Mouse (Mus musculus) cerebellum, adult (tissue): ENCODE measurements around the gene Utp4.
A peak's percentile ranks its signal among the peaks of the same experiment; 100 is the strongest.
"Not testable (repeated sequence)": the region's sequence is repeated elsewhere in the genome, so short reads cannot be mapped to it uniquely, and the experiment has no call there.

Source experiments
- ATAC-seq: cut with Nextera tagmentation; 2 replicates; pipeline ENCODE4 v1.9.2; 2017; ENCODE audit warnings: mild to moderate bottlenecking, moderate library complexity, mixed read lengths; ENCODE audit not compliant: insufficient number of reproducible peaks, low FRiP score, low TSS enrichment

Utp4 gene

GRCm38 (mm10) chr8:106893481-106894156 is at the start of gene Utp4:
TSS of gene Utp4 (plus strand) at chr8:106893636.
- ATAC-seq = peak; percentile 94

- no peak for ATAC-seq
These were observed 43.4 kb upstream of the Utp4 start for GRCm38 (mm10) chr8:106850034-106850433.

- ATAC-seq = peak; percentile 31; the same call in 1 of the 2 replicates
These were observed 38.7 kb upstream of the Utp4 start for GRCm38 (mm10) chr8:106854534-106855241.

- ATAC-seq = no peak
These were observed 38.2 kb upstream of the Utp4 start for GRCm38 (mm10) chr8:106855242-106855562.

- no peak for ATAC-seq
These were observed 30.6 kb upstream of the Utp4 start for GRCm38 (mm10) chr8:106862845-106863244.

GRCm38 (mm10) chr8:106865354-106865753 is 28.1 kb upstream of the Utp4 start:
- 0 out of 2 replicates have a peak, but pooled peaks have one; percentile 33 for ATAC-seq

GRCm38 (mm10) chr8:106870051-106870450 is 23.4 kb upstream of the Utp4 start, which contains the start of gene Has3:
TSS of gene Has3 (plus strand) at chr8:106870242.
- no peak for ATAC-seq

GRCm38 (mm10) chr8:106870537-106871327 is 22.7 kb upstream of the Utp4 start:
- peak; percentile 43; the same call in 1 of the 2 replicates for ATAC-seq

GRCm38 (mm10) chr8:106871328-106871926 is 22.0 kb upstream of the Utp4 start:
- 0 out of 2 replicates have a peak, but pooled peaks have one; percentile 31 for ATAC-seq

GRCm38 (mm10) chr8:106871931-106872371 is 21.5 kb upstream of the Utp4 start:
- peak; percentile 36 for ATAC-seq

- no peak for ATAC-seq
These were observed 20.9 kb upstream of the Utp4 start for GRCm38 (mm10) chr8:106872454-106873034.

GRCm38 (mm10) chr8:106880121-106880707 is 13.2 kb upstream of the Utp4 start:
- ATAC-seq = no peak

GRCm38 (mm10) chr8:106884094-106884493 is 9.3 kb upstream of the Utp4 start:
- not testable (repeated sequence) for ATAC-seq

- not testable (repeated sequence) for ATAC-seq
These were observed 8.5 kb upstream of the Utp4 start for GRCm38 (mm10) chr8:106884826-106885400.

- peak; percentile 69 for ATAC-seq
These were observed 5.9 kb upstream of the Utp4 start for GRCm38 (mm10) chr8:106887336-106888189.

GRCm38 (mm10) chr8:106888803-106889202 is 4.6 kb upstream of the Utp4 start:
- no peak for ATAC-seq

GRCm38 (mm10) chr8:106892210-106892805 is 1.1 kb upstream of the Utp4 start:
- ATAC-seq = no peak

GRCm38 (mm10) chr8:106892806-106893451 is 507 bp upstream of the Utp4 start:
- ATAC-seq = peak; percentile 56
